Mouse (Mus musculus) urinary bladder, adult 2 months (tissue): Measurements from ENCODE around the gene 4930544D05Rik. TPM values are rescaled to one million over a fixed set of nuclear protein-coding genes. Genes with fewer than 3 reads are reported as not detected.
"Not testable (repeated sequence)": the region's sequence is repeated elsewhere in the genome, so short reads cannot be mapped to it uniquely, and the experiment has no call there.

Experiments
- DNase-seq: peaks from one replicate; pipeline ENCODE4 v3.0.0; 2022; ENCODE audit warnings: low spot score
- polyA plus RNA-seq: library from polyadenylated mRNA; depleted of rRNA; stranded (reverse); fragments of >200 nt; gene quantifications from 2 replicates; pipeline ENCODE4 v1.2.3, GENCODE M21; 2012; rRNA removed

The 4930544D05Rik gene
- polyA plus RNA-seq: not detected in 2 replicates

- no peak for DNase-seq
These were observed at the start of gene 4930544D05Rik for GRCm38 (mm10) chr11:70615516-70616093. Gene 4930544D05Rik (plus strand): TSS chr11:70615848.

DNA sequence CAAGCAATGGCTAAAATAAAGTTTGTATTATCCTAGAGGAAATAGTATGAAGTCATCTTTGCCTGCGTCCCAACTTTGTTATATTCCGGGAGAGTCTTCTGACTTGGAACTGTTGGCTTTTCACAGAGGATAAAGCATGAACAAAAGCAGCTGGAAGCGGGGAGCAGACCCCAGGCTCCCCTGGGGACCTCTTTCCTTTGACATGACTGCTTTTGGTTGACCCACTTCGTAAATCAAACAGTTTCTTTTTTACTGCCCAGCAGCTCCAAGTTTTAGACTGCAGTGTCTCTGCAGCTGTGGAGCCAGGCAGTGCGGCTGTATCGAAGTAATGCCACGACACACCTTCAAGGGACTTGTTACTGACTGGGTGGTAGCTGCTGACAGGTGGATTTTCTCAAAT is 49.1 kb upstream of the 4930544D05Rik start:
- no peak for DNase-seq

- DNase-seq: not testable (repeated sequence)
These were observed 45.0 kb upstream of the 4930544D05Rik start for GRCm38 (mm10) chr11:70570614-70571013.

GRCm38 (mm10) chr11:70571641-70572040 is 44.0 kb upstream of the 4930544D05Rik start:
- no peak for DNase-seq

- no peak for DNase-seq
These were observed 43.2 kb upstream of the 4930544D05Rik start for GRCm38 (mm10) chr11:70572348-70572902.

DNA sequence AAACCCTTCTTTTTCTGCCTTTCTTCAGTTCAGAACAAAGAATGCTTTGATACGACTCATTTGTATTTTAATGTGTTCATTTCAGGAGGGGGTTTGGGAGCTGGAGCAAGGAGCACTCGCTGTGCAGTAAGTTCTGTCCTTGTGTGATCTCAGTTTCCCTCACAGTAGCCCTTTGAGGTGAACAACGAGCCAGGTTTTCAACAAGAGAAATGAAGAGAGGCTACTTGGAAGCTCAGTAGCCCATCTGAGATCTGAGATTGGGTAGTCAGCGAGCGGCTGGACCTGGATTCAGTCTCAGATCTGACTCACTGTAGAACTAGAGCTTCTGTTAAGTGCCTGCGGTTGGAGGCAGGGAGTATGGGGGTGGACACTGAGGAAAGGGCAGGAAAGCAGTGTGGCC is 41.8 kb upstream of the 4930544D05Rik start:
- DNase-seq: no peak

GRCm38 (mm10) chr11:70577201-70577600 is 38.4 kb upstream of the 4930544D05Rik start:
- no peak for DNase-seq

DNA sequence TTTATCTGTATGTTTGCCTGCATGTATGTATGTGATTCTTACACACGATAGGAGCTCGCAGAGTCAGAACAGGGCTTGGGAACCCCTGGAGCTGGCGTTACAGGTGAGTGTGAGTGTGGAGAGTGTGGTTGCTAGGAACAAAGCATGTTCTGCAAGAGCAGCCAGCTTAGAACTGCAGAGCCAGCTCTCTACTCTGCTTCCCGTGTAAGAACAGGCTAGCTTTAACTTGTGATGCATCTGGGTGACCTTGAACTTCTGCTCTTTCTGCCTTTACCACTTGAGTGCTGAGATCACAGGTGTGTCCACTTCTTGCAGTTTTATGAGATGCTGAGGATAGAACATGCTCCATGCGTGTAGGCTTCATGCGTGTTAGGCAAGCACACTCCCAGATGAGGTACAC is 36.7 kb upstream of the 4930544D05Rik start:
- DNase-seq: no peak

DNA sequence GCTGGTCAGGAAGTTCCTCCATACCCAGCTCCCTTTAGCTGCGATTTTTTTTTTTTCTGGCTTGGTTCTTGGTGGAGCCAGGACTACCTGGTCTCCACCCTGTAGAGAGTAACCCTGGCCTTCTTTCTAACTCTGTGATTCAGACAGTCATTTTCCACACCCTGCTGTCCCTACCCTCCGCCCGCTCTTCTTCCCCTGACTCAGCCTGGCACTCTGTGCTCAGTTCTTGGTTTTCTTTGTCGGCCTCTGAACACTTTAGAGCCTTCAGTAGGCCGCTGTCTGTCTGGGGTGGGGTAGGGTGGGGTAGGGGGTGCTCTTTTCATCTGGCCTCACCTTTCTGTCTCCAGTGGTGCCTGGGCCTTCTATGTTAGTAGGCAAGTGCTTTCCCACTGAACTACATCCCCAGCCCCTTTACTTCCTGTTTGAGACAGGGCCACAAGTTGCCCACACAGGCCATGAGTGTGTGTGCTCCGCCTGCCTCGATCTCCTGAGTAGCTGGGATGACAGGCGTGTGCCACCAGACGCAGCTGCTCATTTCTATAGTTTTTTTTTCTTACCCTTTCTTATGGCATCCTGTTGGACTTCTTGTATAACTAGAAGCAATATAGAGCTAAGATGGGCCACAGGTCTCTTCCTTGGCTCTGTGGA is 35.8 kb upstream of the 4930544D05Rik start:
- DNase-seq: no peak

DNA sequence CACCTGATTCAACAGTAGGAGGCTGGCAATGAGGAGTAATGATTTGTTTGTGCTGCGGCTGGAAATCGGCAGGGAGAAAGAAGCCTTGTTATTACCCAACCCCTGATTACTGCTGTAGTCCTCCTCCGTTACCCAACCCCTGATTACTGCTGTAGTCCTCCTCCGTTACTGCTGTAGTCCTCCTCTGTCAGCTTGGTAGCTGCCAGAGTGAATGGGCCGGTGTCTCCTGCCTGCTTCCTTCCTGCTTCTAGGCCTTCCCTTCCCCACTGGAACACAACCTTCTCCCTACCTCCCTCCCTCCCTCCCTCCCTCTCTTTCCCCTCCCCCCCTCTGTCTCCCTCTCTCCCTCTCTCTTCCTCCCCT is 35.3 kb upstream of the 4930544D05Rik start:
- no peak for DNase-seq

- no peak for DNase-seq
These were observed 34.7 kb upstream of the 4930544D05Rik start for GRCm38 (mm10) chr11:70580921-70581320.

GRCm38 (mm10) chr11:70582196-70582595 is 33.5 kb upstream of the 4930544D05Rik start:
- DNase-seq: no peak

DNA sequence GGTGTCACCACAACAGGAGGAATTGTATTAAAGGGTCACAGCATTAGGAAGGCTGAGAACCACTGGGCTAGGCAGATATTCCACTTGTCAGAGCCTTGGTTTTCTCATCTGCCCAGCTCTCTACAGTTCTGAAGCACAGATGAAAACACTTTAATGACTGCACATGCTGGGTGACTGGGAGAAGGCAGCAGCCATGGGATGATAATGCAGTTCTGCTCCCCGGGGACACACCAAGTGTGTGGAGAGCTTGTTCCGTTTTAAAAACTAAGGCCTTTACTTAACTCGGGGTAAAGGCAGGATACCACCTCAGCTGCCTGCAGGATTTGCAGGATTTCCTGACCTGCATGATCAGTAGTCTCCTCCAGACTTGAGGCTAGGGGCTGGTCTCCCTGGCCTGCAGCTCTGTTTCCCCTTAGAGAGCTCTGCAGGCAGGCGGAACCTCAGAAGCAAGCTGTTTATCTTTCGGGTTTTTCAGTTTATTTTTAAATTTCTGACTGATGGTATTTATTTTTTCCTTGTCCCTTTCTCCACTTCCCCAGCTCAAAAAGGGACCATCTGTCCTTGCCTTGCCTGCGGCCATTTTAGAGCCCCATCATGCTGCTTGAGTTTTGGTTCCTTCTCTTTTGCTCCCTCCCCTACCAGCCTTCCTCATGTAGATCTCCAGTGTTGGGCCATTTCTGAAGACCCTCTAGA is 32.5 kb upstream of the 4930544D05Rik start:
- DNase-seq: no peak

GRCm38 (mm10) chr11:70583775-70584174 is 31.9 kb upstream of the 4930544D05Rik start:
- DNase-seq: no peak

DNA sequence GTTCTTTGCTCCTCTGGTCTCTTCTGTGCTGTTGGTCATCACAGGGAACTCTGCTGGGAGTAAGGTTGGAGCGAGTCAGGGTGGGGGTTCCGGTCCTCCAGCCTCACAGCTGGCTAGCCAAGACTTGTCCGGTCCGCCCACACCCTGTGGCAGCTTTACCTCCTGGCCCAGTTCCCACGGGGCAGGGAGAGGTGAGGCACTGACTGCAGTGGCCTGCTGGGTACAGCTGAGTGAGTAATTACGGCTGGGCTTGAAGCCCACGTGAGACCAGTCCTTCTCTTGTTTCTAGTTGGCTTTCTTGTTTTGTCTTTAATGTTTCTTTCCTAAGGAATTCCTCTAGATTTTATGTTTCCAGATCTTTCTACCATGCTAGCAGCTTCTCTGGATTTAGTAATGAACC is 30.2 kb upstream of the 4930544D05Rik start:
- peak; percentile 58 for DNase-seq

DNA sequence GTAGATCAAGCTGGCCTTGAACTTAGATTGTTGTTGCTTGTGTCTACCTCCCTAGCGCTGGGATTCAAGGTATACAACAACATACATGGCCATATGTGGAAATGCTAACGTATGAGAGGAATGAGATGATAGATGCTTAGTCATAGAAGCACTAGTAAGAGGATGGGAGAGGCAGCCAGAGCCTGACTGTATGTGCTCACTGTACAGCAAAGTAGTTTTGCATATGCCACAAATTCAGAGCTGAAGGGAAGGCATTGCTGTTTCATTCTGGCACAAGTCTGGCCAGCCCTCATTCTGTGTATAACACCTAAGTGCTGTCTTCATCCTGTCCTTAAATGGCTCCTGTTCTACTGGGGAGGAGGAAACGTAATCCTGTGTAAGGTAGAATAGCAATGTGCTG is 29.4 kb upstream of the 4930544D05Rik start:
- DNase-seq: no peak

DNA sequence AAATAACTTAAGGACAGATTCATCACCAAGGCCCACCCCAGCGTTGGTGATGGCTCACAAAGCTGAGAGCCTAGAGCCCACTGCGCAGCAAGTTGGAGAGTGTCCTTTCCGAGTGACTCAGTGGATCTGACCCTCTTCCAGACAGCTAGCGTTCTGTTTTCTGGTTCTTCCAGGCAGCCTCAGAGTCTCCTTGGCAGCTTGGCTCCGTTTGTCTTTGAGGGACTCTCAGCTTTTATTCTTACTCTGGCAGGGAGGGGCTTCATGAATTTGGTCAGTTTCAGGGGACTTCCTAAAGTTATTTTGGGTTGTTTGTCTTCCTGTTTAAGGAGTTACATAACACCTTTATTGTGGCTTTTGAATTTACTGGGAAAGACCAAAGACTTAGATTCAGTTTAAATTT is 28.7 kb upstream of the 4930544D05Rik start:
- no peak for DNase-seq

DNA sequence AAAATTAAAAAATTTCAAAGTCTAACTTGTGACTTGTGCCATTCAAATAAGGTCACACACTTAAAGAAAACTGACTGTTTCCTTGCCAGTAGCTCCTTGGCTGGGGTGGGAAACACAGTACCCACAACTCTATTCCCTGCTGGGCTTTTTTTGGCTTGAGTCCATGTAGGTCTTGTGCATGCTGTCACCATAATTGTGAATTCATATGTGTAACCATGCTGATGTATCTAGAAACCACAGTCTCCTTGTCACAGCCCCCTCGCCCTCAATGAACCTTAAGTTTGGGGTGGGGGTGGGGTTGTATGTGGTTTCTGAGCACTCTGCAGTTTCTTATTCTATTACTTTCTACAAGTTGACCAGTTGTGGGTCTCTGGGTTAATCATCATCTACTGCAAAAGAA is 23.9 kb upstream of the 4930544D05Rik start:
- no peak for DNase-seq

- DNase-seq: no peak
These were observed 21.2 kb upstream of the 4930544D05Rik start for GRCm38 (mm10) chr11:70594253-70594989.

DNA sequence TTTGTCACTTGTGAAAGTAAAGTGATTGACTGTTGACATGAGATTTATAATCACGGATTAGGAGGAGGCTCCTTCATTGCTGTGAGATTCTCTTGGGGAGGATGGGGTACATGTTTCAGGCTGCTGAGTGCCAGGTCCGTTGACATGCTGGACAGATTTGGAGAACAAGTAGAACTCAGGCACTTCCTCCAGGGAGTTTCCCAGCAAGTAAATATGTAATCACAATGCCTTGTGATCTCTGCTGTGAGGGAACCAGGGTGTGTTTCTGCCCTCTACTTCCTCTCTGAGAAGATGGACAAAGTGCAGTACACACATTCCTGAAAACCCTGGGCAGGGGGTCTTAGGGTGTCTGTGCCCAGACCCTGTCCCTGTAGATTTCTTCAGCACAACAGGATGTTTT is 20.0 kb upstream of the 4930544D05Rik start:
- DNase-seq: no peak

- no peak for DNase-seq
These were observed 19.6 kb upstream of the 4930544D05Rik start for GRCm38 (mm10) chr11:70596094-70596493.

- no peak for DNase-seq
These were observed 18.3 kb upstream of the 4930544D05Rik start for GRCm38 (mm10) chr11:70597301-70597700.
